Comparison of ENCODE assay signal across 19 mouse cellular contexts in genomic region chr19:29209898-29210297, GRCm38 (mm10). TPM values are rescaled to one million over a fixed set of nuclear protein-coding genes. Genes with fewer than 3 reads are reported as not detected.
A peak's percentile ranks its signal among the peaks of the same experiment; 100 is the strongest.
DNase-seq lines count a peak whose midpoint lies in the region; ATAC-seq and TF ChIP-seq lines count a peak whose summit lies in the region.
"Had no signal": no experiment of that assay in that cellular context is flagged by ENCODE, and none has a peak within 500 bp of the region (broad histone marks: within the 10 kb centered on the region; RNA-seq: fewer than 3 reads in every experiment).

No protein-coding gene starts in this region.

- intact Hi-C loops in left cerebral cortex, postnatal 4 days (cut with DNase I), result no loop called here

- no peak overlapping the region for H3K4me3 ChIP-seq in lung, postnatal 0 days (ENCODE audit: low read depth, low read length)
- no peak overlapping the region for H3K4me3 ChIP-seq in lung, adult 2 months (replicated peaks; ENCODE audit: extremely low read depth, low read depth, low read length)
- no peak overlapping the region for H3K4me3 ChIP-seq in intestine, postnatal 0 days (ENCODE audit: low read depth, low read length)
- H3K4me3 ChIP-seq: embryonic facial prominence, embryonic 13.5 days; layer of hippocampus, adult 2 months; left cerebral cortex, adult 2 months; limb, embryonic 15.5 days; lung, embryonic 15.5 days; midbrain, embryonic 13.5 days had no signal

- TF ChIP-seq CTCF in lung, postnatal 0 days (IDR thresholded peaks at IDR 0.05), result no peak
- no peak for TF ChIP-seq CTCF in lung, adult 2 months (IDR thresholded peaks at IDR 0.05; ENCODE audit: insufficient read depth, low read length)
- TF ChIP-seq CTCF in intestine, postnatal 0 days (IDR thresholded peaks at IDR 0.05; ENCODE audit: low read depth), result no peak

- peak; percentile 47 for DNase-seq in lung, postnatal 0 days (ENCODE audit: low spot score)
- no peak for DNase-seq in lung, adult 2 months
- peak; percentile 79 for DNase-seq in CD4-positive, CD25-positive, alpha-beta regulatory T cell, adult 2 months (ENCODE audit: low read depth, low spot score)
- DNase-seq in naive thymus-derived CD4-positive, alpha-beta T cell, adult 2 months (ENCODE audit: low read depth), result peak; percentile 68
- no peak for DNase-seq in left cerebral cortex, postnatal 4 days
- DNase-seq in right cerebral cortex, postnatal 4 days, result no peak
- DNase-seq: cerebellum, postnatal 36 days; gastrocnemius, postnatal 25 days; right cerebral cortex, postnatal 14 days had no signal

- no peak for TF ChIP-seq POLR2A in lung, adult 2 months (IDR thresholded peaks at IDR 0.05; ENCODE audit: borderline replicate concordance, extremely low read depth, low read depth, low read length)

- ATAC-seq in lung, postnatal 0 days, result no peak; the same call in 1 of the 2 replicates
- peak; percentile 32 to 36; a peak in 2 of 4 replicates for ATAC-seq in hematopoietic stem cell, adult 5-6 weeks (replicated peaks in 1 of 2; ENCODE audit: insufficient read depth in 1 of 2, low FRiP score in 2 of 2, low TSS enrichment in 1 of 2, low read depth in 1 of 2, poor library complexity in 2 of 2, severe bottlenecking in 2 of 2)
- ATAC-seq in intestine, postnatal 0 days, result no peak
- ATAC-seq: hindbrain, embryonic 16.5 days; midbrain, embryonic 13.5 days had no signal

- no peak for TF ChIP-seq EP300 in lung, postnatal 0 days (IDR thresholded peaks at IDR 0.05)

- H3K36me3 ChIP-seq in lung, postnatal 0 days (ENCODE audit: insufficient read depth, low read length), result no peaks in the 10 kb centered on the region
- no peaks in the 10 kb centered on the region for H3K36me3 ChIP-seq in intestine, postnatal 0 days (ENCODE audit: control insufficient read depth, insufficient read depth)
- H3K36me3 ChIP-seq: embryonic facial prominence, embryonic 13.5 days; limb, embryonic 15.5 days; lung, embryonic 15.5 days; midbrain, embryonic 13.5 days had no signal

- no peak overlapping the region for H3K27ac ChIP-seq in lung, postnatal 0 days (ENCODE audit: low read length)
- no peak overlapping the region for H3K27ac ChIP-seq in intestine, postnatal 0 days (ENCODE audit: low read depth, low read length)
- H3K27ac ChIP-seq: embryonic facial prominence, embryonic 13.5 days; layer of hippocampus, adult 2 months; left cerebral cortex, adult 2 months; limb, embryonic 15.5 days; lung, embryonic 15.5 days; midbrain, embryonic 13.5 days had no signal

- H3K9ac ChIP-seq in lung, postnatal 0 days (replicated peaks; ENCODE audit: low read depth), result no peak overlapping the region
- no peak overlapping the region for H3K9ac ChIP-seq in intestine, postnatal 0 days (ENCODE audit: low read depth, low read length)
- H3K9ac ChIP-seq: embryonic facial prominence, embryonic 13.5 days; limb, embryonic 15.5 days; lung, embryonic 15.5 days; midbrain, embryonic 13.5 days had no signal

- no peaks in the 10 kb centered on the region for H3K27me3 ChIP-seq in lung, postnatal 0 days (replicated peaks; ENCODE audit: insufficient read depth, low read length)
- no peaks in the 10 kb centered on the region for H3K27me3 ChIP-seq in intestine, postnatal 0 days (replicated peaks; ENCODE audit: control insufficient read depth, insufficient read depth, low read length)
- H3K27me3 ChIP-seq: embryonic facial prominence, embryonic 13.5 days; limb, embryonic 15.5 days; lung, embryonic 15.5 days; midbrain, embryonic 13.5 days had no signal

- H3K9me3 ChIP-seq in lung, postnatal 0 days (ENCODE audit: low read length), result no peaks in the 10 kb centered on the region
- H3K9me3 ChIP-seq in intestine, postnatal 0 days (ENCODE audit: control insufficient read depth), result no peaks in the 10 kb centered on the region
- H3K9me3 ChIP-seq: embryonic facial prominence, embryonic 13.5 days; limb, embryonic 15.5 days; lung, embryonic 15.5 days; midbrain, embryonic 13.5 days had no signal

- WGBS in lung, postnatal 0 days, result 36% methylated on average over 7 of the region's 7 CpGs
- WGBS in lung, adult 2 months, result 47% methylated on average over 7 of the region's 7 CpGs
- WGBS in intestine, postnatal 0 days, result 61% methylated on average over 7 of the region's 7 CpGs

- H3K4me2 ChIP-seq in lung, postnatal 0 days (replicated peaks; ENCODE audit: low read depth, low read length), result no peak overlapping the region
- H3K4me2 ChIP-seq in intestine, postnatal 0 days (replicated peaks; ENCODE audit: low read depth), result no peak overlapping the region
- H3K4me2 ChIP-seq: embryonic facial prominence, embryonic 13.5 days; heart, embryonic 11.5 days; limb, embryonic 15.5 days; lung, embryonic 15.5 days; midbrain, embryonic 13.5 days had no signal

- H3K4me1 ChIP-seq in lung, postnatal 0 days (ENCODE audit: insufficient read depth, low read depth, low read length), result no peaks in the 10 kb centered on the region; the same call in 1 of the 2 replicates
- no peaks in the 10 kb centered on the region for H3K4me1 ChIP-seq in lung, adult 2 months (ENCODE audit: control insufficient read depth, insufficient read depth, low read length)
- no peaks in the 10 kb centered on the region for H3K4me1 ChIP-seq in intestine, postnatal 0 days (replicated peaks; ENCODE audit: control insufficient read depth, insufficient read depth, low read length)
- H3K4me1 ChIP-seq: limb, embryonic 15.5 days; lung, embryonic 15.5 days; midbrain, embryonic 13.5 days had no signal

RNA-seq across cellular contexts. Expression of gene Jak2, which starts 41.7 kb away (rescaled TPM):
- 9.6 and 9.9 TPM in 2 replicates for polyA plus RNA-seq in lung, postnatal 0 days (2015; fragmentation: Nextera tagmentation; extraction: Ambion mirVana)
- polyA plus RNA-seq in lung, adult 2 months (2012; rRNA removed), result 7.3 and 8.9 TPM in 2 replicates
- total RNA-seq in hematopoietic stem cell, adult 5-6 weeks (2017), result 66.3 and 71.1 TPM in 2 replicates
- 10 to 100 TPM; 52.9 to 58.9 TPM for total RNA-seq in left cerebral cortex, postnatal 4 days (2021)
- 11.2 and 11.7 TPM in 2 replicates for polyA plus RNA-seq in intestine, postnatal 0 days (2015; fragmentation: Nextera tagmentation; extraction: Ambion mirVana)

Comparison
In these comparisons a context has a peak if more than half of its experiments do, and no peak if none do; other contexts are left out.
1. DNase-seq: peak in lung, postnatal 0 days (single experiment), CD4-positive, CD25-positive, alpha-beta regulatory T cell, adult 2 months (single experiment) and naive thymus-derived CD4-positive, alpha-beta T cell, adult 2 months (single experiment); none in lung, adult 2 months (single experiment), left cerebral cortex, postnatal 4 days (single experiment) and right cerebral cortex, postnatal 4 days (single experiment).
2. ATAC-seq: peak in hematopoietic stem cell, adult 5-6 weeks (2 of 2); none in lung, postnatal 0 days (single experiment) and intestine, postnatal 0 days (single experiment).